Mouse (Mus musculus) lung, adult 2 months (tissue): ENCODE results near the gene Celf1. TPM values are rescaled to one million over a fixed set of nuclear protein-coding genes. Genes with fewer than 3 reads are reported as not detected.
A peak's percentile ranks its signal among the peaks of the same experiment; 100 is the strongest.
"Not testable (repeated sequence)": the region's sequence is repeated elsewhere in the genome, so short reads cannot be mapped to it uniquely, and the experiment has no call there.

ENCODE experiments used
- DNase-seq: peaks from one replicate; pipeline ENCODE4 v3.0.0; 2022
- H3K4me1 ChIP-seq: fragments of 200-500 bp; 2 replicates; pipeline ENCODE4 v1.6.1; 2011; ENCODE audit warnings: low read length; ENCODE audit not compliant: control insufficient read depth, insufficient read depth
- H3K4me3 ChIP-seq: fragments of 200-500 bp; replicated peaks from 2 replicates; pipeline ENCODE3; 2011; ENCODE audit warnings: low read depth, mild to moderate bottlenecking, control low read depth, low read length; ENCODE audit errors: extremely low read depth
- CTCF ChIP-seq: fragments of 200-500 bp; IDR thresholded peaks from 2 replicates; pipeline ENCODE4 v1.5.1; 2011; ENCODE audit warnings: mild to moderate bottlenecking, low read length, control low read depth; ENCODE audit not compliant: insufficient read depth
- POLR2A ChIP-seq: fragments of 200-500 bp; IDR thresholded peaks from 2 replicates; pipeline ENCODE4 v1.6.1; 2011; ENCODE audit warnings: low read depth, mild to moderate bottlenecking, control low read depth, low read length, borderline replicate concordance; ENCODE audit errors: extremely low read depth
- WGBS: fragments of 180-500 bp; shearing (Covaris S2); methylation state at CpG from one replicate; pipeline ENCODE4 v1.1.7; 2018; 5-methylcytosine and 5-hydroxymethylcytosine counted together
- polyA plus RNA-seq: library from polyadenylated mRNA; depleted of rRNA; stranded (reverse); fragments of >200 nt; gene quantifications from 2 replicates; pipeline ENCODE4 v1.2.3, GENCODE M21; 2012

Celf1 gene
- polyA plus RNA-seq, 1 experiment: 36.2 TPM

DNA sequence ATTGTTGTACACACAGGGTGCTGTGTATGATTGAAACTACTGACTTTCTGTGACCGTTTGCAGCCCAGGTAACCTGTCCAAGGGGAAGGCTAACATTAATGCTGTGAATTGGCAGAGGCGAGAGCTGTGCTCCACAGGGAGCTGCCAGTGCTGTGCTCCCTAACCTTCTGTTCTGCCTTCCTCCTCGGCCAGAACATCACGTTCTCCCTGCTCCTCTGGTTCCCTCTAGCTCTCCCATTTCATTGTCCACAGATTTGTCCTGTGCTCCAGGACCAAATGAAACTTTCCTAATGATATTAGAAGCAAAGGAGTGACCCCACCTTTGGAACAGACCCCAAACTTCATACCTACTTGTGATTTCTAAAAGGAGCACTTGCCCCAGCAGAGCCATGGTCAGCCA, 75.2 kb downstream of the Celf1 start:
- no peak for DNase-seq
- TF ChIP-seq POLR2A (no peak), CTCF (no peak)
- WGBS: 83% methylated on average over 4 of the region's 4 CpGs

GRCm38 (mm10) chr2:91018061-91018788, 78.0 kb downstream of the Celf1 start:
- H3K4me3 ChIP-seq: no peak overlapping the region
- WGBS: 70% methylated on average over 8 of the region's 8 CpGs
- no peak for DNase-seq
- H3K4me1 ChIP-seq: no peaks in the 10 kb centered on the region
- TF ChIP-seq CTCF (peak; percentile 45; the same call in 1 of the 2 replicates), POLR2A (no peak)

More for the DNA sequence above, 75.2 kb downstream of the Celf1 start:
- H3K4me3 ChIP-seq: no peak overlapping the region
- H3K4me1 ChIP-seq: no peaks in the 10 kb centered on the region

DNA sequence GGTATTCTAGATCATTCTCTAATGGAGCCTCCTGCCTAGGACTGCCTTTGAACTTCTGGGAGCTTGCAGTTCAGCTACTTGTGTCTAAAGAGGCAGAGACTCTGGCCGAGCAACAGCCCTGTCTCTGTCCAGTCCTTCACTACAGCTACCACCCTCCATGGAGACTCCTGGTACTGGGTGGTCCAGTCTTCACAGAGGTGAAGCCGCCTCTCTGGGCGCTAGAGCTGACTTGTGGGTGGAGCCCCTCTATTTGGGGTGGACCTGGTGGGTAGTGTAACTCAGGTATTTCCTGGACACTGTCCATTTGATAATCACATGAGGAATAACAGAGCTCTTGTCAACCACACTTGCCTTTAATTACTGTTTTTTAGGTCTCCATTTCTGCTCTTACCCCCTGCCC, 79.7 kb downstream of the Celf1 start:
- Histone ChIP-seq H3K4me3 (no peak overlapping the region), H3K4me1 (no peaks in the 10 kb centered on the region)
- DNase-seq: no peak
- WGBS: 86% methylated on average over 3 of the region's 3 CpGs
- no peak for TF ChIP-seq POLR2A
- no peak for TF ChIP-seq CTCF

GRCm38 (mm10) chr2:91022266-91022665, 82.1 kb downstream of the Celf1 start:
- 98% methylated on average over 7 of the region's 7 CpGs for WGBS
- DNase-seq, H3K4me1 ChIP-seq, H3K4me3 ChIP-seq: not testable (repeated sequence)

DNA sequence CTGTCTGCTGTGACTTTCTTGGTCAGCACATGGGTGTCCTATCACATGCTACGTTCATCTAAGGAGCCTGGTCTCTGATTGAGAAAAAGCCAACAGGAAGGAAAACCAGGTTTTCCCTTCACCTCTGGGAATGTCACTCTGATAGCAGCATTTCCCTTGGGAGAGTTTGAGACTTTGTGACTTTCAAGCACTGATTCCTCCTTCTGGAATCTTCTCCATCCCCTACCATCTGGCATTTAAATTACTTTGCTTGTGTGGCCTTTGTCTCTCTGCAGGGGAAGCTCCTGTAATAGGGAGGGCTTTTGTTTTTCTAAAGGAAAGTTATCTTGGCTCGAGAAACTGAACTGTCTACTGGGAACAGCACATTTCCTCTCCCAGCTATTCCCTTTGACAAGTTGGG, 82.9 kb downstream of the Celf1 start:
- 63% methylated on average over 2 of the region's 2 CpGs for WGBS
- no peak for TF ChIP-seq CTCF
- Histone ChIP-seq H3K4me1 (peaks cover 2% of the 10 kb centered on the region; the same call in 1 of the 2 replicates), H3K4me3 (no peak overlapping the region)
- no peak for DNase-seq

- WGBS: 100% methylated on average over 1 of the region's 1 CpGs
- H3K4me3 ChIP-seq: no peak overlapping the region
- TF ChIP-seq POLR2A: no peak
- TF ChIP-seq CTCF: no peak
These were observed 83.8 kb downstream of the Celf1 start for GRCm38 (mm10) chr2:91023956-91024355.

DNA sequence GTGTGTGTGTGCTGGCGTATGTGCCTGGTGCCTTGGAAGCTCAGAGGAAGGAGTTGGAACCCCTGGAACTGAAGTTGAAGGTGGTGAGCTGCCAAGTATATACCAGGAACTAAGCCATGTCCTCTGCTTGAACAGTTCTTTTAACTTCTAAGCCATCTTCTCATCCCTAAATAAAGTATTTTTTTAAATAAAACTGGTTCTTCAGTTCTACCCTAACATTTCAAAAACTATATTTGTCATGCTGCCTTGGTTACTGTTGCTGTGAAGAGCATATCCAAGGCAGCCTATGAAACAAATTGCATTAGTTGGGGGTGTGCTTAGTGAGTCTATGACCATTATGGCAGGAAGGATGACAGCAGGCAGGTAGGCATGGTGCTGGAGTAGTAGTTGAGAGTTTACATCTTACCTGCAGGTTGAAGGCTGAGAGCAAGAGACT, 84.9 kb downstream of the Celf1 start:
- DNase-seq: no peak
- Histone ChIP-seq H3K4me1 (peaks cover 2% of the 10 kb centered on the region; the same call in 1 of the 2 replicates), H3K4me3 (no peak overlapping the region)
- 90% methylated on average over 1 of the region's 1 CpGs for WGBS
- no peak for TF ChIP-seq CTCF
- TF ChIP-seq POLR2A: no peak

More at GRCm38 (mm10) chr2:91023956-91024355, 83.8 kb downstream of the Celf1 start:
- H3K4me1 ChIP-seq: peaks cover 2% of the 10 kb centered on the region; the same call in 1 of the 2 replicates
- no peak for DNase-seq

DNA sequence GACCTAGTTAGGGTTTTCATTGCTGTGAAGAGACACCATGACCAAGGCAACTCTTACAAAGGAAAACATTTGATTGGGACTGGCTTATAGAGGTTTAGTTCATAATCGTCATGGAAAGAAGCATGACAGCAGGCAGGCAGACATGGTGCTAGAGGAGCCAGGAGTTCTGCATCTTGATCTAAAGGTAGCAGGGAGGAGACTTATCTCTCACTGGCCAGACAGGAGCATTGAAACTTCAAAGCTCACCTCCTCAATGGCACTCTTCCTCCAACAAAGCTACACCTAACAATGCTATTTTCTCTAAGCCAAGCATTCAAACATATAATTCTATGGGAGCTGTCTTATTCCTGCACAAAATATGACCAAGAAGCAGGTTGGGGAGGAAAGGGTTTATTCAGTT, 86.3 kb downstream of the Celf1 start:
- Histone ChIP-seq H3K4me3 (no peak overlapping the region), H3K4me1 (peaks cover 2% of the 10 kb centered on the region; the same call in 1 of the 2 replicates)
- WGBS: 91% methylated on average over 1 of the region's 1 CpGs
- TF ChIP-seq CTCF (no peak), POLR2A (no peak)
- DNase-seq: no peak

- no peak for DNase-seq
- Histone ChIP-seq H3K4me3 (no peak overlapping the region), H3K4me1 (peaks cover 2% of the 10 kb centered on the region; the same call in 1 of the 2 replicates)
- WGBS: 77% methylated on average over 9 of the region's 9 CpGs
- TF ChIP-seq CTCF (no peak), POLR2A (no peak)
These were observed 87.4 kb downstream of the Celf1 start for GRCm38 (mm10) chr2:91027391-91028214.

DNA sequence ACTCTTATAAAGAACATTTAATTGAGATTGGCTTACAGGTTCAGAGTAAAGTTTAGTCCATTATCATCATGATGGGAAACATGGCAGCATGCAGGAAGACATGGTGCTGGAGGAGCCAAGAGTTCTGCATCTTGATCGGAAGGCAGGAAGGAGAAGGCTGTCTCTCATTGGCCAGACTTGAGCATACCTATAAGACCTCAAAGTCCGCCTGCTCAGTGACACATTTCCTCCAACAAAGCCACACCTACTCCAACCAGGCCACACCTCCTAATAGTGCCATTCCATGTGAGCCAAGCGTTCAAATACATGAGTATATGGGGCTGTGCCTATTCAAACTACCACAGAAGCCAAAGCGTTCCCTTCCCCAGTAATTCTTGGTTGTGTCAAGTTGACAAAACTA, 91.0 kb downstream of the Celf1 start:
- DNase-seq: no peak
- TF ChIP-seq POLR2A: no peak
- no peak for TF ChIP-seq CTCF
- peaks cover 4% of the 10 kb centered on the region; the same call in 1 of the 2 replicates for H3K4me1 ChIP-seq
- H3K4me3 ChIP-seq: no peak overlapping the region
- 79% methylated on average over 4 of the region's 4 CpGs for WGBS
